Mouse (Mus musculus) forebrain, embryonic 12.5 days (tissue): ENCODE data around the gene Cdh19. TPM values are rescaled to one million over a fixed set of nuclear protein-coding genes. Genes with fewer than 3 reads are reported as not detected.

Source experiments
- ATAC-seq: fragments of 200-750 bp; cut with Nextera tagmentation; 2 replicates; pipeline ENCODE4 v1.8.0; 2017; ENCODE audit warnings: moderate TSS enrichment; ENCODE audit not compliant: low FRiP score
- H3K27ac ChIP-seq: fragments of 300-500 bp; sonication (generic); 2 replicates; pipeline ENCODE4 v1.5.1; 2016; ENCODE audit warnings: mild to moderate bottlenecking
- H3K27me3 ChIP-seq: fragments of 300-500 bp; sonication (generic); 2 replicates; pipeline ENCODE4 v1.6.1; 2016; ENCODE audit warnings: mild to moderate bottlenecking
- H3K36me3 ChIP-seq: fragments of 300-500 bp; sonication (generic); replicated peaks from 2 replicates; pipeline ENCODE4 v1.6.1; 2016; ENCODE audit warnings: mild to moderate bottlenecking
- H3K4me1 ChIP-seq: fragments of 300-500 bp; sonication (generic); 2 replicates; pipeline ENCODE4 v1.6.1; 2016
- H3K4me2 ChIP-seq: fragments of 300-500 bp; sonication (generic); 2 replicates; pipeline ENCODE4 v1.6.1; 2016; ENCODE audit warnings: mild to moderate bottlenecking, moderate library complexity
- H3K4me3 ChIP-seq: fragments of 300-500 bp; sonication (generic); replicated peaks from 2 replicates; pipeline ENCODE4 v1.5.1; 2016; ENCODE audit warnings: mild to moderate bottlenecking
- H3K9ac ChIP-seq: fragments of 300-500 bp; sonication (generic); 2 replicates; pipeline ENCODE4 v1.6.1; 2016; ENCODE audit warnings: mild to moderate bottlenecking
- H3K9me3 ChIP-seq: fragments of 300-500 bp; sonication (generic); 2 replicates; pipeline ENCODE4 v1.6.1; 2016
- WGBS: fragments of 180-500 bp; shearing (Covaris S2); methylation state at CpG from one replicate; pipeline ENCODE4 v1.1.7; 2016; 5-methylcytosine and 5-hydroxymethylcytosine counted together
- polyA plus RNA-seq: library from polyadenylated mRNA; unstranded; fragments of >200 nt; fragmentation: Nextera tagmentation; extraction: Ambion mirVana; gene quantifications from 2 replicates; pipeline ENCODE4 v1.2.1, GENCODE M21; 2016

The Cdh19 gene
- polyA plus RNA-seq, result 0.15 and 0.29 TPM in 2 replicates

- Histone ChIP-seq H3K4me3 (no peak within 1 kb of the TSS), H3K27ac (no peak within 1 kb of the TSS), H3K4me1 (no peaks in the 10 kb centered on the region), H3K9ac (no peak within 1 kb of the TSS), H3K9me3 (no peaks in the 10 kb centered on the region), H3K27me3 (no peaks in the 10 kb centered on the region), H3K36me3 (no peaks in the 10 kb centered on the region), H3K4me2 (no peak within 1 kb of the TSS)
- WGBS, result 9% methylated on average over 2 of the region's 2 CpGs
- no peak for ATAC-seq
Observed at GRCm38 (mm10) chr1:110977484-110977883, at the start of gene Cdh19. Gene Cdh19, minus strand, starts transcription at chr1:110977584.

DNA sequence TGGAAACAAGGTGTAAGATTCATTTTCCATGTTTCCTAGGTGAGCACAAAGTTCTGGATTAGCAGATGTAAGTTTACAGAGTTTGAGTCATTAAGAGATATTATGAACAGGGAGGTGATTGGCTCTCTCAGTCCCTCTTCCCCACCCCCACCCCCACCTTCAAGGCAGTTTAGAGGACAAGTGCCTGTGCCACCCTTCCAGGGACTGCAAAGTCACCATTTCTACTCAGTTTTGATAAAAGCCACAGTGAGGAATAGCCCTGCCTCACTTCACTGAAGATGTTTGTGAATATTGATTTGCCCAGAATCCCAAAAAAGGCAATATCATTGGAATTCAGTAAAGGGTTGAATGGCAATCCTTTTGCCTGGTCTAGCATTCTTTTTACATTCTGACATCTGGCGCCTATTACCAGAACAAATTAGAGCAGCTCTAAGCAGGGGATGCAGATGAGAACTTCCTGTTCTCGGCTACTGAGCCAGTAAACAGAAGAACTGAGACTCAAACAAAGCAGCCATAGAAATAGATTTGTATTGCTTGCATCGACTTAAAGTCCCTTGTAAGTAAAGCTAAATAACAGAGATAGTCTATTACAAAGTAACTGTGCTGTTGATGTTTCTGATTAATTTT, 43.2 kb upstream of the Cdh19 start:
- H3K9ac ChIP-seq, result no peak overlapping the region
- H3K9me3 ChIP-seq, result no peaks in the 10 kb centered on the region
- H3K4me2 ChIP-seq, result no peak overlapping the region
- H3K4me3 ChIP-seq, result no peak overlapping the region
- WGBS, result 17% methylated on average over 3 of the region's 3 CpGs
- H3K36me3 ChIP-seq, result no peaks in the 10 kb centered on the region
- ATAC-seq, result no peak
- H3K27me3 ChIP-seq, result no peaks in the 10 kb centered on the region
- H3K27ac ChIP-seq, result no peak overlapping the region
- 0 out of 2 replicates have a peak, but pooled peaks cover 4% of the 10 kb centered on the region for H3K4me1 ChIP-seq

DNA sequence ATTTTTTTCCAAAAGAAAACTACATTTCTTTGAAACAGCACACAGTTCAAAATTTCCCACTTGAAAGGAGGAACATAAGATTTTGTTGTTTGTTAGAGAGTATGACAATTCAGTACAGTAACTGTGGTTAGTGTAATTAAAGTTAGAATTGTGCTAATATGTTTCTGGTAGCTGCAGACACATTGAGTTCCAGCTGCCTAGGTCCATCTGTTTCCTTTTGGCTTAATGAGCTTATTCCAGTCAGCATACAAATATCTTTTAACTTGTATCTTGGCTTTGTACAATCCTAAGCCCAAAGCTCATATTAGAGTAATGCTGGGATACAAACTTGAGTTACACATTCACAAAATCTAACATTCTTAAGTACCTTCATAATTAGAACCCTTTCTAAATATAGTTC, 40.3 kb upstream of the Cdh19 start:
- Histone ChIP-seq H3K27me3 (no peaks in the 10 kb centered on the region), H3K4me1 (0 out of 2 replicates have a peak, but pooled peaks cover 4% of the 10 kb centered on the region), H3K36me3 (no peaks in the 10 kb centered on the region), H3K9ac (no peak overlapping the region), H3K4me3 (no peak overlapping the region), H3K9me3 (no peaks in the 10 kb centered on the region), H3K27ac (no peak overlapping the region), H3K4me2 (no peak overlapping the region)
- no peak for ATAC-seq

- H3K27ac ChIP-seq, result no peak overlapping the region
Observed at GRCm38 (mm10) chr1:110989824-110990223, 12.4 kb upstream of the Cdh19 start.

DNA sequence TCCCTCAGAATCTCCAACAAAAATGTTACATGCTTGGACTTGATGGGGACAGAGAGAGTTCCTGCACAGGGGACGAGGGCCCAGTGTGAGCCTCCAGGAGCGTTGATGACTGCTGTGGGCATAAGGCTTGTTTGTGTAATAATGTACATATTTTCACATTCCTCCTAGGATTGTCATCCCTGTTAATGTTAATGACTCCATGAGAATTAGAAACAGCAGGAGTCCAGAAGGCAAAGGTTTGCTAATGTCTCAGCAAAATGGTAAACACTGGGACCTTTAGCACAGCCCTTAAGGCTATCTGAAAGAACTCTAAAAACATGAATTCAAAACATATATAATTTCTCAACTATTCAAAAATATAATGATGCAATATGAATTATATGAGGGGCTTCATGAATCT, 8.2 kb downstream of the Cdh19 start:
- no peak overlapping the region for H3K27ac ChIP-seq
- no peaks in the 10 kb centered on the region for H3K4me1 ChIP-seq
- ATAC-seq, result no peak
- H3K4me3 ChIP-seq, result no peak overlapping the region
- no peaks in the 10 kb centered on the region for H3K9me3 ChIP-seq
- no peaks in the 10 kb centered on the region for H3K27me3 ChIP-seq
- no peak overlapping the region for H3K4me2 ChIP-seq
- 93% methylated on average over 2 of the region's 2 CpGs for WGBS
- no peaks in the 10 kb centered on the region for H3K36me3 ChIP-seq
- H3K9ac ChIP-seq, result no peak overlapping the region

More at GRCm38 (mm10) chr1:110989824-110990223, 12.4 kb upstream of the Cdh19 start:
- H3K36me3 ChIP-seq, result no peaks in the 10 kb centered on the region
- H3K9me3 ChIP-seq, result no peaks in the 10 kb centered on the region
- H3K4me2 ChIP-seq, result no peak overlapping the region
- no peak overlapping the region for H3K9ac ChIP-seq
- H3K27me3 ChIP-seq, result no peaks in the 10 kb centered on the region
- H3K4me1 ChIP-seq, result no peaks in the 10 kb centered on the region
- no peak for ATAC-seq
- H3K4me3 ChIP-seq, result no peak overlapping the region

DNA sequence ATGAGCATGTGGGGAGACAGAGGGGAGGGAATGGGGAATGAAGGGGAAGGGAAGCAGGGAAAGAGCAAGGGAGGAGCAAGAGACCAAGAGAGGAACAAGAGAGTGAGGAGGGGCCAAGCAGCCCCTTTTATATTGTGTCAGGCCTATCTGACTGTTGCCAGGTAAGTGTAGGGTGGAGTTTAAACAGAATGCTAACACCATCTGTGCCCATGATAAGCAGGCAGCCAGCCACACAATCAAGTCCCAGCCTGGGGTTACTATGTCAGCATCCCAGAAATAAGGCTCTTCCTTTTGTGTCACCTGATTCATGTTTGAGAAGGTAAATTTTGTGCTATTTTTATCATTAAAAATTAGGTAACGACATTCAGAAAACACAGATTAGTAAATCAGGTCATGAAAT, 67.6 kb downstream of the Cdh19 start:
- Histone ChIP-seq H3K27ac (no peak overlapping the region), H3K9me3 (no peaks in the 10 kb centered on the region), H3K27me3 (no peaks in the 10 kb centered on the region), H3K36me3 (no peaks in the 10 kb centered on the region), H3K4me3 (no peak overlapping the region), H3K4me1 (no peaks in the 10 kb centered on the region), H3K9ac (no peak overlapping the region), H3K4me2 (no peak overlapping the region)
- WGBS, result 83% methylated on average over 1 of the region's 1 CpGs
- no peak for ATAC-seq

DNA sequence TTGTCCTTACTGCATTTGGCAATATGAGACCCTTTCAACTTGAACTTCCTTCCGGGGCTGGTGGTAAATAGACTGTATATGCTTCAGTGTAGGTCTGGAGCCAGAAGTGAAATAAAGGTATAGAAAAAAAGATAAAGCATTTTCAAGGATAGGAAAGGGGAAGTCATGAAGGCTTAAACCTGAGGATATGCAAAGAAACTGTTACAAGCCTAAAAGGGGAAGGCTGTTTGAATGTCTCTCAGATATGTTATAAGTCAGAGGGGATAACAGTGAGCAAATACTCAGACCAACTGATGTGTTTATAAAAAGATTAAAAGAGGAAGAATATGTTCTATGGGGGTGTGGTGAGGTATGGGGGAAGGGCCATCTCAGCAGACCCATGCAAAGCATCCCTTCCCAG, 68.2 kb downstream of the Cdh19 start:
- H3K36me3 ChIP-seq, result no peaks in the 10 kb centered on the region
- H3K4me1 ChIP-seq, result no peaks in the 10 kb centered on the region
- H3K27ac ChIP-seq, result no peak overlapping the region
- ATAC-seq, result no peak
- H3K27me3 ChIP-seq, result no peaks in the 10 kb centered on the region
- H3K4me2 ChIP-seq, result no peak overlapping the region
- WGBS, result 85% methylated on average over 1 of the region's 1 CpGs
- H3K4me3 ChIP-seq, result no peak overlapping the region
- H3K9ac ChIP-seq, result no peak overlapping the region
- no peaks in the 10 kb centered on the region for H3K9me3 ChIP-seq

GRCm38 (mm10) chr1:110904266-110904665, 73.1 kb downstream of the Cdh19 start:
- Histone ChIP-seq H3K4me1 (no peaks in the 10 kb centered on the region), H3K4me2 (no peak overlapping the region), H3K9me3 (no peaks in the 10 kb centered on the region), H3K36me3 (no peaks in the 10 kb centered on the region), H3K4me3 (no peak overlapping the region), H3K9ac (no peak overlapping the region), H3K27me3 (no peaks in the 10 kb centered on the region), H3K27ac (no peak overlapping the region)
- ATAC-seq, result no peak
- 64% methylated on average over 2 of the region's 2 CpGs for WGBS
